Mouse (Mus musculus) telencephalon, adult 2 months (tissue): Measurements from ENCODE around the gene Nectin2.
A peak's percentile ranks its signal among the peaks of the same experiment; 100 is the strongest.
"Not testable (repeated sequence)": the region's sequence is repeated elsewhere in the genome, so short reads cannot be mapped to it uniquely, and the experiment has no call there.

ENCODE experiments used
- DNase-seq: peaks from one replicate; pipeline ENCODE4 v3.0.0-alpha.2; 2011; ENCODE audit warnings: low read depth, low spot score

Nectin2 gene

DNA sequence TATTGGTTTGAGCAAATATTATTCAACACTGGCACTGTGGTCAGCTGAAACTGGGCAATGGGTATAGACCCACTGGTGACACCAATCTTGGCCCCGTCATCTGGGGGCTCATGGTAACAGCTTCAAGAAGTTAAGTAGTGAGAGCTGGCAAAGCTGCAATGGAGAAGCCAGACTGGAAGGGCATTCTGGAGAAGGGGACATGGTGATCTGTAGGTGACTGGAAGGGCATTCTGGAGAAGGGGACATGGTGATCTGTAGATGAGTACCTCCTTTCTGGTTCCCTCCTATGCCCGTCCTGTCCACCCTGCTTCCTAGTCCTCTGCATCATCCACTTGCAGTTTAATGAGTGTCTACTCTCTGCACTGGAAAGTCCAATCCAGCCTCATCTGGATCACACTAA lies 61.7 kb downstream of the Nectin2 start:
- DNase-seq, result no peak

DNA sequence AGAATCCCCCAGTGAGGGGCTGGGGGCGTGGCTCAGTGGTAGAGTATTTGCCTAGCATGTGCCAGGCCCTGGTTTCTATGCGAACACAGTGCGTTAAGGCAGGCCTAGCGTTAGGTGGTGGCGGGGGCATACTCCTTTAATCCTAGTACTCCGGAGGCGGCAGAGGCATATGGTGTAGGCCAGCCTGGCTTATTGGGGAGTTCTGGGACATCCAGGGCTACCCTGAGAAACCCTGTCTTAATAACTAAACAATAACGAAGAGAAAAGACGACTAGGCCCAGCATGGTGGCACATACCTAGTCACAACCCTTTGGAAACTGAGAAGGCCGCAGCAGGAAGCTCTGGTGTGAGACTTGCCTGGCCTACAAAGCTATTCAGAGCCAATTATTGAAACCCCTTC lies 62.2 kb downstream of the Nectin2 start:
- no peak for DNase-seq

DNA sequence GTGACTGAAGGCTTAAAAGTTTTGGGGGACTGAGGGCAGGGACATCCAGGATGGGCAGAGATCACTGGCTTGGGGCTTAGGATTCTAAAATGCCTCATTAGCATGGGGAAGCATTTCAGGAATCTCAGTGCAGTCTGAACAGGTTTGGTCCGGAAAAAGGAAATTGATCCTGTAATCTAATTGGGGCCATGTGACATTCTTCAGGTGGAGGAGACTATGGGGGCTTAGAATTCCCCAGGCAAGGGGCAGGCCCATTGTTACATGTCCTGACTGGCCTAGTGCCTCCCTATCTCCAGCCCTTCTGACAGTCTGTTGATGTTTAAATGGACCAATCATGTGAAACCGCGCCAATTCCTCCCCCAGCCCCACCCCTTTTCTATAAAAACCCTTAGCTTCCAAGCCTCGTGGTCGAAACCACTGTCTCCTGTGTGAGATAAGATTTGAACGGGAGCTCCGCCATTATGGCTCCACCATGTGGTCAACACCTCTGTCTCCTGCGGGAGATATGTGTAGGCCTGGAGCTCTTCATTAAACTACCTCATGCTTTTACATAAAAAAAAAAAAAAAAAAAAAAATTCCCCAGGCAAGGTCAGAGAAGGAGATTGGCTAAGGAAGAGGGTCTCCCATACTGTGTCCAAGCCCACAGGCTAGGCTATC lies 63.2 kb downstream of the Nectin2 start:
- DNase-seq, result not testable (repeated sequence)

DNA sequence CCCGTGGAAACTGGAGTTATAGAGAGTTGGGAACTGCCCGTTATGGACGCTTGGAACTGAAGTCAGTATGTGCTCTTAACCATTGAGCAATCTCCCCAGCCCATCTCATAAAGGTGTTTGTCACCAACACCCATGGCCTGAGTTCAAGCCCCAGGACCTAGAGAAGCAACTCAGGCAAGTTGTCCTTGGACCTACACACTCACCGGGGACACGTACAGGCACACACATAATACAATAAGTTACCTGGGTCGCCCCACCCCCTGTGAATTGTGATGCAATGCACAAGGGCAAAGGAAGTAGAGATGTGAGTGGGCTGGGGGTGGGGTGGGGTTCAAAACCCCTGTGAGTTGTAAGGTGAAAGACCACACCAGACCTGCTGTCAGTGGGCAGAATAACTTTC lies 63.8 kb downstream of the Nectin2 start:
- no peak for DNase-seq

DNA sequence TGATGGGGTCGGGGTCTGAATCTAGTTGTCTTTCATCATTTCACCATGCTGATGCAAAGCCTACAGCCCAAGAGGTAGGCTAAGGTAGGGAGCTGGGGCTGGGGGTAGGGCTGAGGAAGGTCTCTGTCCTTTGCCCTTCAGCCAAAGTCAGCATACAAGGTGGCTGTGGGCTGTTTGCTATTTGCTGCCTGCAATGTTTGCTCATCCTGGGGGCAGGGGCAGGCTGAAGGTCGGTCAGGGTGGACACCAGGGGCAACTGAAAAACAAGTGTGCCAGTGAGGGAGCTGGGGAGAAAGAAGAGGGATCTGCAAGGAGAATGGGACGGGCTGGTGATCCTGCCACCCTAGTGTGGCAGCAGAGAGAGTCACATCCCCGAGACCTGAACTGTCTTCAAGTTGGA lies 64.9 kb downstream of the Nectin2 start:
- DNase-seq, result no peak

DNA sequence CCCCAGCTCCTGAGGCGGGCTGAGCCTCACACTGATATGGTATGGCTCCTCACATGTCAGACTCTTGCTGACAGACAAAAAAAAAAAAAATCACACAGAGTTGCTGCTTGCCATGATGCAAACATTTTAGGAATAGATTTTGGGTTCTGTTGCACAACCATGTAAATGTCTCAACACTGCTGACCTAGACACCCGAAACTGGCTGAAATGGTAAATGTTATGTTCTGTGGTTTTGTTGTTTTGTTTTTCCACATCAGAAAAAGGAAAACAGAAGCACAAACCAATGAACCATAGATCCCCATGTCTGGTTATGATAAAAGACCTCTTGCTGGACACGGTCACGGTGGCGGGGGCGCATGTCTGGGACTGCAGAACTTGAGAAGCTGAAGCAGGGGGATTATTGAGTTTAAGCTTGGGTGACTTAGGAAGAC lies 66.5 kb downstream of the Nectin2 start:
- DNase-seq, result no peak

DNA sequence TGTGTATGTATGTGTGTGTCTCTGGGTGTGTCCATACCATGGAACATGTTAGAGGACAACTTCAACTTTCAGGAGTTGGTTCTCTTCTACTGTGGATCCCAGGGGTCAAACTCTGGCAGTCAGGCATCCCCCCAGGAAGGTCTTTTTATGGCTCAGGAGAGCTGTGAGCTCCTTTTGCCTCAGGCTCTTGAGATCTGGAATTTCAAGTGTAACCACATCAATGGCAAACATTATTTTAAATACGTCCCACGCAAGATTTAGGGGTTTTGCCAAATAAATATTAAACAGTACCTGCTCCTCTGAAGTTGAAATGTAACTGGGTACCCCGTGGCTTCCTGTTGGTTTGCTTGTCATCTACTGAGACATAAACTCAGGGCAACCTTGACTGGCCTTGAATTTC lies 67.3 kb downstream of the Nectin2 start:
- no peak for DNase-seq

DNA sequence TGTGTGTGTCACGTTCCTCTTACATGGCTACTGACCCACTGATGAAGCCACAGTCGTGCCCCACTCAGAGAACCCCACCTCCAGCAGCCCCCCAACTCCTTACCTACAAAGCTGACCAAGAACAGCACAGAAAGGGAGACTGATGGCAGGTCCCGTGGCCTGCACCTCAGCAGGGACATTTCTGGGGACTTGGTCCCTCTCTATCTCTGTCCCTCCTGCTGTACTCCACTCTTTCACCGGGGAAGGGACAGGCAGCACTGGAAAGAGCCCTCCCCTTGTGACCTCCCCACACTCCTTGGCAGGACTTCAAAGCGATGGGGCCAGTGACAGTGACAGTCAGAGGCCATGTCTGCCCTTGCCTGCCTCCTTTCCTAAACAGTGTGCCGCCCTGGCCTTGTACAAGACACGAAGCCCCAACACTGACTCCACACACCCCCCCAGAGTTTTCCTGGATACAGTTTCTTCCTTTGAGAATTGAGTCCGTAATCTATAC lies 69.0 kb downstream of the Nectin2 start, which contains the start of the genes Gm44805 and Apoc4:
Gene Gm44805, minus strand, starts transcription at position 222 of the 493 bp plus-strand sequence.
Gene Apoc4, minus strand, starts transcription at position 278 of the 493 bp plus-strand sequence.
- no peak for DNase-seq

DNA sequence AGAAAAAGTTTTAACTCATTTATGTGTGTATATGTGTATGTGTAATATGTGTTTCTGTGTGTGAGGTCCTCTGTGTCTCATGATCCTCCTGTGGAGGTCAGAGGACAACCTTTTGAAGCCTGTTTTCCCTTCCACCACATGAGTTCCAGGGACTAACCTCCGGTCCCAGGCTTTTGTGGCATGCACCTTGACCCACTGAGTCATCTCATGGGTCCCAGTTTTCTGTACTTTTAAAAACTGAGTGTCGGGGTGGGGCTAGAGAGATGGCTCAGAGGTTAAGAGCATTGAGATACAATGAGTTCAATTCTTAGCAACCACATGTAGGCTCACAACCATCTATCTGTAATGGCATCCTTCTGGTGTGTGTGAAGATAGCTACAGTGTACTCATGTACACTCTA lies 69.6 kb downstream of the Nectin2 start:
- no peak for DNase-seq

DNA sequence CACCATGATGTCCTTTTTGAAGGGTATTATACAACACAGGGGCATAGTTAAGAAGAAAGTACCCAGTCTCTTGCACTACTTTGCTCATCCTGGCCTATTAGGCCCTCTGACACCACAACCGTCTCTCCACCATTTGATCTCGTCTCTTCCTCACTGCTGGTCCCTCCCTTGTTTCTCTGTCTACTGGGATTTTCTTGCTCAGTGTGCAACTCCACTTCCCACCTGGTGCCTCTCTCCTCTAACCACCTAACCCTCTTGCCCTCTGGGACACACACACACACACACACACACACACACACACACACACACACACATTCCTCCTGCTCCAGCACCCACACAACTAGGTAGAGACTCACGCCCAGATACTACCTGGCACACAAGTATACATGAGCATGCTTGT lies 71.4 kb downstream of the Nectin2 start:
- no peak for DNase-seq

DNA sequence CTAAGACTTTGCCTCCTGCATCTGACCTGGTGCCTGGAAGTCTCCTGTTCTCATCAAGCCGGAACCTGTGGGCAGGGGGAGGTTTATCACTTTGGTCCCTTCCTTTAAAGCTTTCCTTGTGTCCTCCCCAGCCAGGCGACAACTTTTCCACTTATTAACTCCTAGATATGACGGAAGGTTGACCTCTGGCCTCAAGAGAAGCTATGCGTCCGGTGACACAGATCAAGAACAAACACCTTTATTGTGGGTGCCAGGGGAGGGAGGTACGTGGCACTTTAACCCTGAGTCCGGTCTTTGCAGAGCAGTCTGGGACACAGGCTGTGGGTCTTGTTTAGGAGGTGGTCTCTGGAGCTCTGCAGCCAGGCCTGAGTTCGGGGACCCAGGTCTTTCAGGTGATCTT lies 72.4 kb downstream of the Nectin2 start, which contains the start of gene Apoc2:
Gene Apoc2, minus strand, starts transcription at position 70 of the 400 bp plus-strand sequence.
- DNase-seq, result no peak

DNA sequence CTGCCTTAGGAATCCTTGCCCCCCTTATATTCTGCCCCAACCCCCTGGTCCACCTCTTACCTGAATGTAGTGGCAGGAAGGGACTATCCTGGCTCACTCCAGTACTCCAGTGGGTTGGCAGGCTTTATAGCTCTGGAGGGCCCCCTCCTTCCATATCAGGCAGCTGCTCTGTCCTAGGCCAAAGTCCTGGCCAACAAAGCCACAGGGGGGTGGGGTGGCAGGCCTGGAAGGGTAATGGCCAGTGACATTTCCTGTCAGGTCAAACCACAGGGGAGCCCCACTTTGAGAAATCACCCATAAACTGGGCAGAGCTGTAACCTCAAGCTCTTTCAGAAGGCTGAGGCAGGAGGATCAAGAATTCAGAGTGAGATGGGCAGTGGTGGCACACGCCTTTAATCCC lies 73.6 kb downstream of the Nectin2 start:
- DNase-seq, result no peak

DNA sequence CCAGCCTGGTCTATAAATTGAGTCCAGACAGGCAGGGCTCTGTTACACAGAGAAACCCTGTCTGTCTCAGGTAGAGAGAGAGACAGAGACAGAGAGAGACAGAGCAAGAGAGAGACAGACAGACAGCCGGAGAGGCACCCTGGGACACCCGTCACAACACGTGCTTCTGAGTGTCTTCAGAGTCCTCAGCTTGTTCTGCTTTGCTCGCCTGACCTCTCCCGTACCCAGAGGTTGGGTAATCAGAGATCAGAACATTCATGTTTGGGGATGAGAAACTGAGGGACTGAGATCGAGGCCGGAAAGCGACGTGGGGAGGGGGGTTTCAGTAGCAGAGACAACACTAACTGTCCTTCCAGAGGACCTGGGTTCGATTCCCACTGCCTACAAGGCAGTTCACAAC lies 74.5 kb downstream of the Nectin2 start:
- no peak for DNase-seq

DNA sequence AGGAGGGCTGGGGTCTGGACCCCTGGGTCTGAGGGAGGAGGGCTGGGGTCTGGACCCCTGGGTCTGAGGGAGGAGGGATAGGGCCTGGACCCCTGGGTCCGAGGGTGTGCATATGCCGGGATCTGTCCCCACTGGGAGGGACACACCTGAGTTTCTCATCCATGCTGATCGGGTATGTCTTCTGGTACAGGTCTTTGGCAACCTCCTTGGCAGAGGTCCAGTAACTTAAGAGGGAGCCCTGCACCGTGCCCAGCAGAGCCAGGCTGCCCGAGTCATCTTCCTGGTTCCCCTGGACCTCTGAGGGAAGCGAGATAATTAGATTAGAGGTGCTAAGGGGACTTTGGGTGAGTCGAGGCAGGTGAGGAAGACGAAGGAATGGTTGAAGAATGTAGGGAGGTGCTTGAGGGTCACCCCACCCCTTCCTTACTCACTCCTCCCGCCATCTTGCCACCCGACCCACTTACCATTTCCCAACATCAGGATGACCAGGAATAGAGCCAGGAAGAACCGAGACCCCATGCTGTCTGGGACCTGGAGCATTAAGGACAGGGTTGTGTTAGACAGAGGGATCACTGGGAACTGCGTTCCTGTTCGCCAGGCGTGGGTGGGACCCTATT lies 77.1 kb downstream of the Nectin2 start:
- no peak for DNase-seq

DNA sequence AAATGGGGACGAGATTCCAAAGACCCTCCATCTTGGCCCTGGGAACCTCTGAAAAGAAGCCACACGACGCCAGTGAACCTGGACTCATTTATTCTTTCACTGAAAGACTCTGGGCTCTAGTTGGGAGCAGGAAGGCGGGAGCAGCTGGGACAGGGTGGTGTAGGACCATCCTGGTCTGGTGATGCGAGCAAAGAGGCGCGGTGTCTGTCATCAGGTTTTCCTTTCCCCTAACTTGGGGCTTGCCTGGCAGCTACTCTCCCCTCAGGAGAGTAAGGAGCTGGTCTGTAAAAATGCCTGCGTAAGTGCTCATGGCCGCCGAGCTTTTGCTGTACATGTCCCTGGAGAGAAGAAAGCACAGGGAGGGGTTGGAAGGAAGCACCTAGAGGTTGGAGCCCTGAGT lies 78.8 kb downstream of the Nectin2 start:
- DNase-seq, result no peak

DNA sequence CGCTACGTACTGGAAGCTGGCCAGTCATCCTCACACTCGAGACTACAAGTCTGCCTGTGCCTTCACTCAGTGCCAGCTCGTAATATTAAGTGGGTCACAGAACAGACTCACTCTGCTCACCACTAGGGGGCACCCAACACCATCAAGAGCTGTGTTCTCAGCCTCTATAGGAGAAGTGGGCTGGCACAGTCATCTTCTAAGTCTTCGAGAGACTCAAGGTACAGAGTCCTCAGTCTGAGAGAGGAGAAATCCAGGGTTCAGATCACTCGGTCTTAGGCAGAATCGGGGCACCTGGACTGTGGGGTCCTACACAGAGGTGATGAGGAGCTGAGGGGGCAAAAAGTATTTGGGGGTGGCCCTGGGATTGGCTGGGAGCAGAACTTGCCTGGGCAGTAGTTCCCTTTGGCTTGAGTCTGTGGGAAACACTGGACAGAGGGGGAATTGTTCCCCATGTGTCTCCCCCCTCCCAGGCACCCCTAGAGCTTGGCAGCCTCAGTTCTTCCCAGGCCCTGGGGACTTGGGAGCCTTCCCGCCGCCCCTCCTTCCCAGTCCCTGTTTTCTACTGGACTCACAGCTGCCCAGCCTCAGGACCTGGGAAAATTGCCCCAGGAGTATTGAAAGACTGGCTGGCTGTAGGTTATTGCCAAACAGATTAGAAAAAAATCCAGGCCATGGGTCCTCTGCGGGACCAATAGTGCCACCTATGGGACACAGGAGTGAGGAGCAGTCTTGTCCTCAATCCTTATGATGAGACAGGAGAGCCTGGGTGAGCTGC lies 81.1 kb downstream of the Nectin2 start:
- peak; percentile 84 for DNase-seq

DNA sequence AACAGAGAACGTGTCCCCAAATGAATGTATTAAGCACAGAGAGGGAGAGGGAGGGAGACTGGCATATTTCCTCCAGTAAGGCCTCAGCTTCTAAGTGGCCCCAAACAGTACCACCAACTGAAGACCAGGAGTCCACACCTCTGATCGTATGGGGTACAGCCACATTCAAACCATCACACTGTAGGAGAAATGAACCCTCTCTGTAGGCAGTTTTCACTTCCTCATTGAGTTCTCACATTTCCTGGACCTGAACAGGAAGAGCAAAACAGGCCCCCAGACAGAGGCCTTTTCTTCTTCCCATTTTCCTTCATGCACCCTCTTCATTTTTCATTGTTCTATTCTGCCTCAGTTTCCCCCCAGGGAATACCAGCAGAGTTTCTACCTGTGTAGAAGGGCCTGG lies 82.8 kb downstream of the Nectin2 start:
- no peak for DNase-seq

DNA sequence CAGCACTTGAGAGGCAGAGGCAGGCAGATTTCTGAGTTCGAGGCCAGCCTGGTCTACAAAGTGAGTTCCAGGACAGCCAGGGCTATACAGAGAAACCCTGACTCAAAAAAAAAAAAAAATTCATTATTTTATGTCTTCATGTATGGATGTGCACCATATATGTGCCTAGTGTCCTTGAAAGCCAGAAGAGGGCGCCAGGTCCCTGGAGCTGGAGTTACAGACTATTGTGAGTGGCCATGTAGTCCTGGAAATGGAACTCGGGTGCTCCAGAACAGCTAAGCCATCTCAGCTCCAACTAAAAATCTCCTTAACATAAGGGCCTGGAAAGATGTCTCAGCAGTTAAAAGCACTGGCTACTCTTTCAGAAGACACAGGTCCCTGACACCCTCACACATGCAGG lies 83.5 kb downstream of the Nectin2 start:
- DNase-seq, result no peak
